Mouse (Mus musculus): ENCODE measurements around the gene Med29. TPM values are rescaled to one million over a fixed set of nuclear protein-coding genes. Genes with fewer than 3 reads are reported as not detected.
A peak's percentile ranks its signal among the peaks of the same experiment; 100 is the strongest.
"Not testable (repeated sequence)": the region's sequence is repeated elsewhere in the genome, so short reads cannot be mapped to it uniquely, and the experiment has no call there.

Med29 gene
- total RNA-seq, 2 experiments from 2014 or later: 20.5 to 20.9 TPM

- DNase-seq (ENCODE audit: low spot score in 2 of 2): no peak
Measured at GRCm38 (mm10) chr7:28398696-28399340, 6.3 kb upstream of the Med29 start.

DNA sequence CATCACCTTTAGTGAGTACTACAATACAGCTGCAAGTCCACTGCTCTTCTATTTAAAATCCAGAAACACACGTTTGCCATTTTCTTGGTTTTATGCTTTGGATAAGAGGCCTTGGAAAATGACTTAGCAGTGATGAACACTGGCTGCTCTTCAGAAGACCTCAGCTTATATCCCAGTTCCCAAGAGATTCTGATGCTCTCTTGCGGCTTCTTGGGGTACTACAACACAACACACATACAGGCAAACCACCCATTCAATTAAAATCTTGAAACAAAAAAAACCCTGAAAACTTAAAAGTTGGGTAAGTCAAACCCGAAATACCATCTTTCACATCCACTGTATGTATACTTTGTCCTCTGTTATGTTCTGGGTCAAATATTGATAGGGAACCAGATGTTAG lies 5.5 kb upstream of the Med29 start:
- DNase-seq (ENCODE audit: low spot score in 2 of 2): peak; percentile 30 to 49

- DNase-seq (ENCODE audit: low spot score in 2 of 2): no peak
Measured at GRCm38 (mm10) chr7:28395425-28395824, 2.9 kb upstream of the Med29 start.

GRCm38 (mm10) chr7:28393272-28393951 lies 904 bp upstream of the Med29 start:
- DNase-seq (ENCODE audit: low spot score in 2 of 2): no peak

DNA sequence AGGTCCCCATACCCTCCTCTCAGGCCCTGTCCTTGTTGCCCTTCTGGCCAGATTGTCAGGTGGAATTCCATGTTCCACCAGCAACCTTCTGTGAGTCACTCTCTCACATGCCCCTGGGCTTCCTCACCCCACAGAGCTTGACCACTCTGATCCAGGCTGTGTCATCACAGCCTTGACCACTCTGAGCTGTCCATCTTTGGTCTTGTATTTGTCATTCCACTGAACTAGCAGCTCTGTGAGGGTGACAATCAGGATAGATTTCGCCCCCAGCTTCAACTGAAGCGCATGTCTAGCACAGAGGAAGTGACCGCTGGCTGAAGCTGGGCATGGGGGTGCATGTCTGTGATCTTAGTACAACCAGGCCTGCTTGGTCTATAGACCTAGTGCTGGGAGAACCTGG lies 2.2 kb downstream of the Med29 start:
- DNase-seq (ENCODE audit: low spot score in 2 of 2): no peak

DNA sequence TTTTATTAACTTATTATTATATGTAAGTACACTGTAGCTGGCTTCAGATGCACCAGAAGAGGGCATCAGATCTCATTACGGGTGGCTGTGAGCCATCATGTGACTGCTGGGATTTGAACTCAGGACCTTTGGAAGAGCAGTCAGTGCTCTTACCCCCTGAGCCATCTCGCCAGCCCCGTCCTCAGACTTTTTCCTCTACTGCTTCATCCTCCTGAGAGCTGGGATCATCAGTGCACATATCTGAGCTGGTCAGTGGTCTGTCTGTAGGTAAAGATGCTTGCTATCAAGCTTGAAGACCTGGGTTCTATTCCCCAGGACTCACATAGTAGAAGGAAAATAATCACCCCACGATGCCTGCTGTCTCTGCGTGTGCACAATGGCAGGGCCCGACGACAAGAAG lies 5.1 kb downstream of the Med29 start:
- DNase-seq (ENCODE audit: low spot score in 2 of 2): not testable (repeated sequence)

GRCm38 (mm10) chr7:28386877-28387276 lies 5.6 kb downstream of the Med29 start:
- not testable (repeated sequence) for DNase-seq (ENCODE audit: low spot score in 2 of 2)

DNA sequence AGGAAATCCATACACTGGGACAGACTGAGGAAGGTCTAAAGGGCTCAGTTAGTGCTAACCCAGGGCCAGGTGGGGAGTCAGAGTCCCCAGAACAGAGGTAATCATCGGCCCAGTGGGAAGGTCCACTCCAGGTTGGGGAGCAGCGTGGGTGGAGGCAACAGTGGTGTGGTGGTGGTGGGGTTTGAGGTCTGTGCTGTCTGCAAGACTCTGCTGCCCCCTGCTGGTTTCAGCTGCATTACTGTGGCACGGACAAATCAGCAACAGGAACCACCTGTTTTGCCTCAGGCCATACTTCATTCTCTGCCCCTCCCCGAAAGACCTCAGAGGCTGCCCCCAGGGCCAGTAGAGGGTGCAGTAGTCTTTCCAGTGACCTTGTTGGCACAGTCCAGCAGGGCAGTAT lies 6.0 kb downstream of the Med29 start:
- DNase-seq (ENCODE audit: low spot score in 2 of 2): peak; percentile 83 to 87

- no peak for DNase-seq (ENCODE audit: low spot score in 2 of 2)
Measured at GRCm38 (mm10) chr7:28386007-28386406, 6.5 kb downstream of the Med29 start.

GRCm38 (mm10) chr7:28385196-28385595 lies 7.3 kb downstream of the Med29 start:
- no peak for DNase-seq (ENCODE audit: low spot score in 2 of 2)

GRCm38 (mm10) chr7:28384162-28384561 lies 8.3 kb downstream of the Med29 start:
- no peak for DNase-seq (ENCODE audit: low spot score in 2 of 2)

GRCm38 (mm10) chr7:28383606-28384005 lies 8.9 kb downstream of the Med29 start:
- no peak for DNase-seq (ENCODE audit: low spot score in 2 of 2)

- DNase-seq (ENCODE audit: low spot score in 2 of 2): no peak
Measured at GRCm38 (mm10) chr7:28382981-28383396, 9.5 kb downstream of the Med29 start.

GRCm38 (mm10) chr7:28382347-28382951 lies 10.1 kb downstream of the Med29 start:
- DNase-seq (ENCODE audit: low spot score in 2 of 2): no peak

GRCm38 (mm10) chr7:28381938-28382337 lies 10.6 kb downstream of the Med29 start:
- no peak for DNase-seq (ENCODE audit: low spot score in 2 of 2)

GRCm38 (mm10) chr7:28381017-28381790 lies 11.3 kb downstream of the Med29 start:
- no peak for DNase-seq (ENCODE audit: low spot score in 2 of 2)

DNA sequence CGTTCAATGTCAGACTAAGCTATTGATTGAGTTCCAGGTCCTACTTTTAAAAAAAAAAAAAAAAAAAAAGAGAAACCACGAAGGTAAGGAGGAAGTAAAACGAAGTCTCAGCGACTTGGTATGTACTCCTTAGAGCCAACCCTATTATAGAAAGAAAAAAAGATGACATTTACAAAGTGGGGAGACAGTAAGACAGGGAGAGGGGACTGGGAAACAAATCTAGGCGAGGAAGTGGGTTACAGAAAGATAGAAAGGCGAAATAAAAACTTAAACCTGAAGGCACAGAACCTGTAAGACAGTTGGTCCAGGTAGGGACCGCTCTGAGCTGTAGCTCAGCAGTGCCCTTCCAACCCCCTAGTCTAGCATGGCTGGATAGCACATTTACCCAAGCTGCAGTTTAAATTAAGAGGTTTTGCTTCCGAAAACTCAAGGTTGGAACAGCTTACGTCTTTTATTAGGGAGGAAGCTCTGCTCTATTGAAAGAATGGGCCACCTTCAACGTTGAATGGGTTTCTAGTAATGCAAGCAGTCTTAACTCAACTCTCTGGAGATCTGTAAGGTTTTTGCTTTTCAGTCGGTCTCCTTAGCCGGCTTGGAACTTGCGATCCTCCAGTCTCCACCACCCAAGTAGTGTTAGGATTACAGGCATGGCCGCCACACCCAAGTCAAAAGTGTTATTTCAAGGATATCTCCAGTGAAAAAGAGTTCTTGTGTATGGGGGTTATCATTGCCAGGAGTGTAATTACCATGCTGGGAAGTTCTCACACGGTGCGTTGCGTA lies 12.1 kb downstream of the Med29 start, which contains the start of gene Zfp36:
TSS of gene Zfp36 (minus strand) at position 17 of the 780 bp plus-strand sequence.
- DNase-seq (ENCODE audit: low spot score in 2 of 2): no peak

GRCm38 (mm10) chr7:28378769-28379651 lies 13.5 kb downstream of the Med29 start:
- DNase-seq (ENCODE audit: low spot score in 2 of 2): peak; percentile 80 to 87

GRCm38 (mm10) chr7:28378066-28378690 lies 14.3 kb downstream of the Med29 start:
- DNase-seq (ENCODE audit: low spot score in 2 of 2): no peak
